Mouse (Mus musculus) gastrocnemius, adult 18-20 months (tissue): ENCODE results near the gene Ccdc60. TPM values are rescaled to one million over a fixed set of nuclear protein-coding genes. Genes with fewer than 3 reads are reported as not detected.

Experiments
- total RNA-seq, 2 experiments: library from RNA; stranded (reverse); gene quantifications; 2 replicates each; pipeline ENCODE4 v1.2.3; 2021

The Ccdc60 gene
- total RNA-seq, 2 experiments from 2014 or later = not detected

Other genes with a start within 250 kb of the Ccdc60 start
- 100 to 1,000 TPM; 132 to 140 TPM for gene Tmem233, start 205.7 kb downstream of the Ccdc60 start, total RNA-seq
- 100 to 1,000 TPM; 232 to 400 TPM for gene Hspb8, start 133.9 kb upstream of the Ccdc60 start, total RNA-seq